Mouse (Mus musculus): ENCODE measurements at regions not wholly inside any gene's neighbourhood (a gene's known extent, or its start where the extent isn't known, plus 50 kb on each side); places are given as distances from the start of the nearest gene placed in this dataset.

- TF ChIP-seq CTCF (conservative IDR thresholded peaks at IDR 0.05; ENCODE audit: low read length) (no peak), POU5F1 (IDR thresholded peaks at IDR 0.05; ENCODE audit: borderline replicate concordance, low read length) (no peak), NANOG (IDR thresholded peaks at IDR 0.05; ENCODE audit: borderline replicate concordance, low read length) (no peak)
These were observed 54.8 kb upstream of the Foxk1 start for GRCm38 (mm10) chr5:142346454-142346853.

Data from E14TG2a.4 (cell line).